ENCODE assay signal across 9 mouse cellular contexts in the genomic region with DNA sequence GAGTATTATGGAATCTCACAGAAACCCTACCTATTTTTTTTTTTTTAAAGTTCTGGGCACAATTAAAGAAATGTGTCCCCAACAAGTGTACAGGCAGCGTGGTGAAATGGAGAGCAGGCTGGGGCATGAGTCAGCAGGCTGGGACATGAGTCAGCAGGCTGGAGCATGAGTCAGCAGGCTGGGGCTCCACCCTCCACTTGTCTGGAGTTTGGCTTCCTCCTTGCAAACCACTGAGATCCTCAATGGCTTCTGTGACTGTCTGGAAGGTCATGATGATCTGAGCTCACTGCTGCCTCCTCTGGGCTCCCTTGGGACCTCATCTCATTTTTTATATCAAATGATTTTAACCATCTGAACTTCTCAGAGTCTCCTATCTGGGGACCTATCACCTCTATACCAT. TPM values are rescaled to one million over a fixed set of nuclear protein-coding genes. Genes with fewer than 3 reads are reported as not detected.
DNase-seq lines count a peak whose midpoint lies in the region; ATAC-seq lines count a peak whose summit lies in the region.
"Had no signal": no experiment of that assay in that cellular context is flagged by ENCODE, and none has a peak within 500 bp of the region (broad histone marks: within the 10 kb centered on the region; RNA-seq: fewer than 3 reads in every experiment).

No protein-coding gene starts in this region.

- H3K27ac ChIP-seq in heart, embryonic 13.5 days (replicated peaks), result no peak overlapping the region

- no peak for DNase-seq in heart, postnatal 36 days
- peak; percentile 62 for DNase-seq in CD4-positive helper T cell, adult 2 months (ENCODE audit: low read depth, low spot score)
- DNase-seq in WW6 (ENCODE audit: low read depth, low spot score), result peak; percentile 53
- peak; percentile 73 for DNase-seq in induced T-regulatory cell, adult 2 months (ENCODE audit: low read depth)
- DNase-seq in thymus, postnatal 25 days, result peak; percentile 23
- DNase-seq in kidney, postnatal 10 days, result no peak
- no peak for DNase-seq in layer of hippocampus, adult 11-12 months (ENCODE audit: low spot score)

- H3K4me2 ChIP-seq in heart, embryonic 13.5 days, result no peak overlapping the region

- intact Hi-C loops in heart, postnatal 36 days (cut with DNase I), result no loop called here

- H3K9me3 ChIP-seq in heart, embryonic 13.5 days, result no peaks in the 10 kb centered on the region

- H3K27me3 ChIP-seq in heart, embryonic 13.5 days (replicated peaks), result no peaks in the 10 kb centered on the region

- H3K36me3 ChIP-seq in heart, embryonic 13.5 days, result no peaks in the 10 kb centered on the region

- 62% methylated on average over 1 of the region's 1 CpGs for WGBS in heart, embryonic 13.5 days

- ATAC-seq in heart, embryonic 13.5 days (ENCODE audit: extremely low read depth, insufficient number of reproducible peaks, low FRiP score, low TSS enrichment), result peak; percentile 83

- 0 out of 2 replicates have a peak, but pooled peaks cover 8% of the 10 kb centered on the region for H3K4me1 ChIP-seq in heart, embryonic 13.5 days

- no peak overlapping the region for H3K4me3 ChIP-seq in heart, embryonic 13.5 days

- no peak overlapping the region for H3K9ac ChIP-seq in heart, embryonic 13.5 days

RNA-seq across cellular contexts. Expression of gene A930018P22Rik, which starts 23.4 kb away (rescaled TPM):
- polyA plus RNA-seq in heart, embryonic 13.5 days (2015; fragmentation: Nextera tagmentation; extraction: Ambion mirVana), result 0.31 and 0.67 TPM in 2 replicates
- total RNA-seq in heart, postnatal 36 days (2021), result under 1 TPM; 0.64 to 0.79 TPM
- total RNA-seq: left cerebral cortex, adult 8-10 months had no signal

RNA-seq across cellular contexts. Expression of gene Cd59a, which starts 50.4 kb away (rescaled TPM):
- 62.0 and 66.4 TPM in 2 replicates for polyA plus RNA-seq in heart, embryonic 13.5 days (2015; fragmentation: Nextera tagmentation; extraction: Ambion mirVana)
- 10 to 100 TPM; 43.9 to 58.0 TPM for total RNA-seq in heart, postnatal 36 days (2021)

Comparison
In these comparisons a context has a peak if more than half of its experiments do, and no peak if none do; other contexts are left out.
1. DNase-seq: peak in CD4-positive helper T cell, adult 2 months (single experiment), WW6 (single experiment), induced T-regulatory cell, adult 2 months (single experiment) and thymus, postnatal 25 days (single experiment); none in heart, postnatal 36 days (0 of 2), kidney, postnatal 10 days (single experiment) and layer of hippocampus, adult 11-12 months (single experiment).